Mouse (Mus musculus) embryonic facial prominence, embryonic 13.5 days (tissue): Measurements from ENCODE around the gene Gal3st4. TPM values are rescaled to one million over a fixed set of nuclear protein-coding genes. Genes with fewer than 3 reads are reported as not detected.

ENCODE experiments used
- ATAC-seq: fragments of 200-750 bp; cut with Nextera tagmentation; 2 replicates; pipeline ENCODE4 v1.8.0; 2017; ENCODE audit warnings: low read depth; ENCODE audit not compliant: insufficient number of reproducible peaks, insufficient read depth, low FRiP score, low TSS enrichment
- H3K27ac ChIP-seq: fragments of 300-500 bp; sonication (generic); 2 replicates; pipeline ENCODE4 v1.5.1; 2015; ENCODE audit warnings: moderate library complexity, mild to moderate bottlenecking, inconsistent platforms
- H3K27me3 ChIP-seq: fragments of 300-500 bp; sonication (generic); 2 replicates; pipeline ENCODE4 v1.6.1; 2015; ENCODE audit warnings: mild to moderate bottlenecking, inconsistent platforms
- H3K36me3 ChIP-seq: fragments of 300-500 bp; sonication (generic); 2 replicates; pipeline ENCODE4 v1.6.1; 2015; ENCODE audit warnings: mild to moderate bottlenecking, inconsistent platforms
- H3K4me1 ChIP-seq: fragments of 300-500 bp; sonication (generic); 2 replicates; pipeline ENCODE4 v1.6.1; 2015; ENCODE audit warnings: inconsistent platforms
- H3K4me2 ChIP-seq: fragments of 300-500 bp; sonication (generic); 2 replicates; pipeline ENCODE4 v1.6.1; 2015; ENCODE audit warnings: moderate library complexity, mild to moderate bottlenecking, inconsistent platforms
- H3K4me3 ChIP-seq: fragments of 300-500 bp; sonication (generic); 2 replicates; pipeline ENCODE4 v1.5.1; 2015; ENCODE audit warnings: mild to moderate bottlenecking, inconsistent platforms
- H3K9ac ChIP-seq: fragments of 300-500 bp; sonication (generic); 2 replicates; pipeline ENCODE4 v1.6.1; 2015; ENCODE audit warnings: mild to moderate bottlenecking, inconsistent platforms
- H3K9me3 ChIP-seq: fragments of 300-500 bp; sonication (generic); 2 replicates; pipeline ENCODE4 v1.6.1; 2016; ENCODE audit warnings: inconsistent platforms
- WGBS: fragments of 180-500 bp; shearing (Covaris S2); methylation state at CpG from one replicate; pipeline ENCODE4 v1.1.7; 2015; ENCODE audit warnings: mixed read lengths; 5-methylcytosine and 5-hydroxymethylcytosine counted together
- polyA plus RNA-seq: library from polyadenylated mRNA; unstranded; fragments of >200 nt; fragmentation: Nextera tagmentation; extraction: Ambion mirVana; gene quantifications from 2 replicates; pipeline ENCODE4 v1.2.1, GENCODE M21; 2015

Gal3st4 gene
- polyA plus RNA-seq, 1 experiment from 2014 or later: 3.7 TPM

- Histone ChIP-seq H3K9me3 (peaks cover 1% of the 10 kb centered on the region; the same call in 1 of the 2 replicates), H3K36me3 (peaks cover 37% of the 10 kb centered on the region), H3K4me2 (peak overlapping the region; percentile 58), H3K27me3 (peaks cover 5% of the 10 kb centered on the region), H3K4me3 (peak overlapping the region; percentile 28), H3K9ac (peak overlapping the region; percentile 63), H3K27ac (peak overlapping the region; percentile 39; the same call in 1 of the 2 replicates), H3K4me1 (peaks cover 70% of the 10 kb centered on the region)
- ATAC-seq: no peak
- 14% methylated on average over 41 of the region's 41 CpGs for WGBS
These were observed 2.8 kb upstream of the Gal3st4 start for GRCm38 (mm10) chr5:138275216-138276050.

- Histone ChIP-seq H3K27me3 (peaks cover 5% of the 10 kb centered on the region), H3K4me1 (peaks cover 67% of the 10 kb centered on the region), H3K36me3 (peaks cover 37% of the 10 kb centered on the region), H3K9ac (no peak overlapping the region), H3K27ac (no peak overlapping the region), H3K4me2 (0 out of 2 replicates have a peak overlapping the region, but pooled peaks have one; percentile 12), H3K9me3 (no peaks in the 10 kb centered on the region), H3K4me3 (no peak overlapping the region)
- 51% methylated on average over 7 of the region's 8 CpGs for WGBS
- no peak for ATAC-seq
These were observed 1.5 kb upstream of the Gal3st4 start for GRCm38 (mm10) chr5:138274186-138274585.

- peaks cover 5% of the 10 kb centered on the region for H3K27me3 ChIP-seq
- no peak overlapping the region for H3K4me2 ChIP-seq
- H3K9ac ChIP-seq: no peak overlapping the region
- WGBS: 43% methylated on average over 3 of the region's 3 CpGs
- H3K27ac ChIP-seq: no peak overlapping the region
- H3K36me3 ChIP-seq: peaks cover 26% of the 10 kb centered on the region
- no peaks in the 10 kb centered on the region for H3K9me3 ChIP-seq
- no peak for ATAC-seq
- H3K4me1 ChIP-seq: peaks cover 37% of the 10 kb centered on the region
- H3K4me3 ChIP-seq: no peak overlapping the region
These were observed 1.4 kb downstream of the Gal3st4 start for GRCm38 (mm10) chr5:138271232-138271631.

GRCm38 (mm10) chr5:138268980-138269379, 3.7 kb downstream of the Gal3st4 start:
- Histone ChIP-seq H3K4me3 (no peak overlapping the region), H3K4me1 (peaks cover 35% of the 10 kb centered on the region), H3K9ac (no peak overlapping the region), H3K9me3 (no peaks in the 10 kb centered on the region), H3K36me3 (peaks cover 17% of the 10 kb centered on the region), H3K27ac (no peak overlapping the region), H3K27me3 (peaks cover 5% of the 10 kb centered on the region), H3K4me2 (no peak overlapping the region)
- no peak for ATAC-seq
- WGBS: 88% methylated on average over 4 of the region's 4 CpGs

- H3K9ac ChIP-seq: no peak overlapping the region
- no peak overlapping the region for H3K27ac ChIP-seq
- ATAC-seq: no peak
- no peaks in the 10 kb centered on the region for H3K9me3 ChIP-seq
- H3K4me3 ChIP-seq: no peak overlapping the region
- no peak overlapping the region for H3K4me2 ChIP-seq
- peaks cover 5% of the 10 kb centered on the region for H3K27me3 ChIP-seq
- peaks cover 33% of the 10 kb centered on the region for H3K4me1 ChIP-seq
- 84% methylated on average over 3 of the region's 3 CpGs for WGBS
- H3K36me3 ChIP-seq: peaks cover 19% of the 10 kb centered on the region
These were observed 5.5 kb downstream of the Gal3st4 start for GRCm38 (mm10) chr5:138267114-138267513.

GRCm38 (mm10) chr5:138265712-138266111, 6.9 kb downstream of the Gal3st4 start:
- Histone ChIP-seq H3K4me1 (peaks cover 24% of the 10 kb centered on the region), H3K4me3 (no peak overlapping the region), H3K9ac (no peak overlapping the region), H3K4me2 (no peak overlapping the region), H3K27me3 (no peaks in the 10 kb centered on the region), H3K27ac (no peak overlapping the region), H3K36me3 (peaks cover 33% of the 10 kb centered on the region), H3K9me3 (no peaks in the 10 kb centered on the region)
- WGBS: 92% methylated on average over 4 of the region's 4 CpGs
- ATAC-seq: no peak

GRCm38 (mm10) chr5:138264207-138264578, 8.4 kb downstream of the Gal3st4 start:
- Histone ChIP-seq H3K27ac (peak overlapping the region; percentile 76), H3K4me3 (peak overlapping the region; percentile 88), H3K4me2 (peak overlapping the region; percentile 95), H3K36me3 (peaks cover 48% of the 10 kb centered on the region), H3K9ac (peak overlapping the region; percentile 92), H3K4me1 (peaks cover 29% of the 10 kb centered on the region), H3K9me3 (no peaks in the 10 kb centered on the region), H3K27me3 (no peaks in the 10 kb centered on the region)
- 10% methylated on average over 6 of the region's 6 CpGs for WGBS
- no peak for ATAC-seq

- ATAC-seq: peak; percentile 73; the same call in 1 of the 2 replicates
- Histone ChIP-seq H3K4me1 (peaks cover 29% of the 10 kb centered on the region), H3K4me3 (peak within 1 kb of the TSS; percentile 88), H3K9ac (peak within 1 kb of the TSS; percentile 92), H3K36me3 (peaks cover 55% of the 10 kb centered on the region), H3K27me3 (no peaks in the 10 kb centered on the region), H3K4me2 (peak within 1 kb of the TSS; percentile 95), H3K9me3 (no peaks in the 10 kb centered on the region), H3K27ac (peak within 1 kb of the TSS; percentile 76)
- WGBS: under 1% methylated on average over 65 of the region's 71 CpGs
These were observed 9.1 kb downstream of the Gal3st4 start, which contains the start of gene BC037034 for GRCm38 (mm10) chr5:138263260-138264206. Gene BC037034, minus strand, starts transcription at chr5:138264033.

- Histone ChIP-seq H3K9me3 (no peaks in the 10 kb centered on the region), H3K4me3 (peak overlapping the region; percentile 88), H3K9ac (peak overlapping the region; percentile 92), H3K4me1 (peaks cover 29% of the 10 kb centered on the region), H3K27me3 (no peaks in the 10 kb centered on the region), H3K27ac (no peak overlapping the region), H3K36me3 (peaks cover 57% of the 10 kb centered on the region), H3K4me2 (peak overlapping the region; percentile 95)
- ATAC-seq: no peak
- WGBS: 65% methylated on average over 18 of the region's 18 CpGs
These were observed 9.9 kb downstream of the Gal3st4 start for GRCm38 (mm10) chr5:138262582-138263240.

GRCm38 (mm10) chr5:138262001-138262400, 10.6 kb downstream of the Gal3st4 start:
- Histone ChIP-seq H3K36me3 (peaks cover 57% of the 10 kb centered on the region), H3K4me2 (no peak overlapping the region; the same call in 1 of the 2 replicates), H3K9me3 (no peaks in the 10 kb centered on the region), H3K4me3 (0 out of 2 replicates have a peak overlapping the region, but pooled peaks have one; percentile 88), H3K9ac (0 out of 2 replicates have a peak overlapping the region, but pooled peaks have one; percentile 92), H3K4me1 (peaks cover 29% of the 10 kb centered on the region), H3K27ac (no peak overlapping the region), H3K27me3 (no peaks in the 10 kb centered on the region)
- WGBS: 58% methylated on average over 4 of the region's 4 CpGs
- no peak for ATAC-seq

GRCm38 (mm10) chr5:138260834-138261233, 11.8 kb downstream of the Gal3st4 start:
- H3K9ac ChIP-seq: no peak overlapping the region
- H3K36me3 ChIP-seq: peaks cover 47% of the 10 kb centered on the region
- 79% methylated on average over 11 of the region's 11 CpGs for WGBS

More at GRCm38 (mm10) chr5:138260834-138261233, 11.8 kb downstream of the Gal3st4 start:
- peaks cover 36% of the 10 kb centered on the region for H3K4me1 ChIP-seq
- no peak overlapping the region for H3K4me3 ChIP-seq
- no peaks in the 10 kb centered on the region for H3K27me3 ChIP-seq
- no peak overlapping the region for H3K27ac ChIP-seq
- H3K9me3 ChIP-seq: no peaks in the 10 kb centered on the region
- ATAC-seq: no peak
- H3K4me2 ChIP-seq: no peak overlapping the region
